Mouse (Mus musculus) leukemia stem cell, adult 10-12 weeks (primary cell): ENCODE results near the gene Usp20. TPM values are rescaled to one million over a fixed set of nuclear protein-coding genes. Genes with fewer than 3 reads are reported as not detected.

ENCODE experiments used
- polyA plus RNA-seq: library from polyadenylated mRNA; stranded (reverse); fragments of >175 nt; gene quantifications from 2 replicates; pipeline ENCODE4 v1.2.3, GENCODE M21; 2012; ENCODE audit warnings: low replicate concordance

Usp20 gene
- 4.3 and 27.3 TPM in 2 replicates for polyA plus RNA-seq

GRCm38 (mm10) chr2:30981790-30982513, at the start of gene Usp20, which contains the start of gene BC005624:
TSS of gene Usp20 (plus strand) at chr2:30982279.
TSS of gene BC005624 (minus strand) at chr2:30982201.

GRCm38 (mm10) chr2:30952824-30953490, 29.1 kb upstream of the Usp20 start, which contains the start of gene Tor1b:
TSS of gene Tor1b (plus strand) at chr2:30952959.

GRCm38 (mm10) chr2:30967352-30968327, 14.4 kb upstream of the Usp20 start, which contains the start of gene Tor1a:
TSS of gene Tor1a (minus strand) at chr2:30967933.

Other genes with a start within 250 kb of the Usp20 start
- gene 1700001O22Rik, start 178.6 kb upstream of the Usp20 start, polyA plus RNA-seq = 0.61 TPM in 1 of 2 replicates, not detected in the other
- gene Ntmt1, start 174.5 kb upstream of the Usp20 start, polyA plus RNA-seq = 26.3 and 33.7 TPM in 2 replicates
- 23.0 and 54.9 TPM in 2 replicates for gene Asb6, start 151.9 kb upstream of the Usp20 start, polyA plus RNA-seq
- gene Prrx2, start 147.3 kb upstream of the Usp20 start, polyA plus RNA-seq = 0.45 and 0.87 TPM in 2 replicates
- 0.61 TPM in 1 of 2 replicates, not detected in the other for gene Ptges, start 52.4 kb upstream of the Usp20 start, polyA plus RNA-seq
- gene Tor1b, start 29.3 kb upstream of the Usp20 start, polyA plus RNA-seq = 25.1 and 38.2 TPM in 2 replicates
- gene Tor1a, start 14.3 kb upstream of the Usp20 start, polyA plus RNA-seq = 213 and 219 TPM in 2 replicates
- gene BC005624, start 78 bp upstream of the Usp20 start, polyA plus RNA-seq = 4.8 and 9.4 TPM in 2 replicates
- 48.7 and 50.8 TPM in 2 replicates for gene Fnbp1, start 159.7 kb downstream of the Usp20 start, polyA plus RNA-seq
- 7.0 and 9.2 TPM in 2 replicates for gene Gpr107, start 170.0 kb downstream of the Usp20 start, polyA plus RNA-seq